Comparison of ENCODE assay signal across 24 mouse cellular contexts in the genomic region with DNA sequence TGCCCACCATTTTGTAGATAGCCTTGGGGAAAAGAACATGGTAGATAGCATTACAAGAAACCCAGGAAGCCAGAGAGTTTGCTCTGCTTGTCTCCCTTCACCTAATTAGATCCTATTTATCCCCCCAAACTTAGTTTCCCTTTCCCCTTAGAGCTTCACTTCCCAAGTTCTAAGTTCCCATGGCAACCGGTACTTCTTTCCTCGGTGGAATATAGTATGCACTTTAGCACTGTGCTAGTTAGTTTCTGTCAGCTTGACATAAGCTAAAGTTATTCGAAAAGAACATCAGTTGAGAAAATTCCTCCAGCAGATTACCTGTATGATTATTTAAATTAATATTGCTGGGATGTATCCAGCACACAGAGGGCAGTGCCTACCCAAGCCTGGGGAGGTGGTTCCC.
"Had no signal": no experiment of that assay in that cellular context is flagged by ENCODE, and none has a peak within 500 bp of the region (broad histone marks: within the 10 kb centered on the region; RNA-seq: fewer than 3 reads in every experiment).

No protein-coding gene starts in this region.

- DNase-seq: gastrocnemius, adult 2 months; gastrocnemius, postnatal 10 days; gastrocnemius, postnatal 25 days; heart, adult 18-20 months; heart, postnatal 10 days; heart, postnatal 4 days; kidney, adult 18-20 months; kidney, adult 8-10 months; kidney, postnatal 10 days; kidney, postnatal 25 days; kidney, postnatal 4 days; liver had no signal

- H3K9me3 ChIP-seq: heart, embryonic 10.5 days; hindbrain, embryonic 10.5 days; intestine, embryonic 15.5 days; limb, embryonic 10.5 days; limb, embryonic 12.5 days had no signal

- H3K36me3 ChIP-seq: heart, embryonic 10.5 days; heart, embryonic 12.5 days; hindbrain, embryonic 10.5 days; intestine, embryonic 15.5 days; limb, embryonic 10.5 days; limb, embryonic 12.5 days had no signal

- H3K27me3 ChIP-seq: heart, embryonic 12.5 days; intestine, embryonic 15.5 days; limb, embryonic 12.5 days had no signal

- H3K9ac ChIP-seq: heart, embryonic 12.5 days; hindbrain, embryonic 14.5 days; intestine, embryonic 15.5 days; limb, embryonic 12.5 days had no signal

- H3K4me2 ChIP-seq: heart, embryonic 12.5 days; hindbrain, embryonic 14.5 days; intestine, embryonic 15.5 days; limb, embryonic 12.5 days; liver, embryonic 11.5 days had no signal

- H3K4me3 ChIP-seq: gastrocnemius, adult 2 months; heart, embryonic 10.5 days; heart, embryonic 12.5 days; hindbrain, embryonic 10.5 days; intestine, embryonic 15.5 days; layer of hippocampus, adult 2 months; left cerebral cortex, adult 2 months; limb, embryonic 10.5 days; limb, embryonic 12.5 days had no signal

- ATAC-seq: inflammation-experienced regulatory T-cells, adult 6 months; intestine, embryonic 15.5 days; intestine, postnatal 0 days had no signal

- H3K4me1 ChIP-seq: heart, embryonic 10.5 days; heart, embryonic 12.5 days; hindbrain, embryonic 10.5 days; intestine, embryonic 15.5 days; limb, embryonic 10.5 days; limb, embryonic 12.5 days had no signal

- H3K27ac ChIP-seq: gastrocnemius, adult 2 months; heart, embryonic 10.5 days; hindbrain, embryonic 10.5 days; hindbrain, embryonic 14.5 days; intestine, embryonic 15.5 days; layer of hippocampus, adult 2 months; left cerebral cortex, adult 2 months; limb, embryonic 10.5 days; limb, embryonic 12.5 days had no signal
